Mouse (Mus musculus): ENCODE measurements around the gene Fam151b. TPM values are rescaled to one million over a fixed set of nuclear protein-coding genes. Genes with fewer than 3 reads are reported as not detected.

Gene Fam151b
- total and polyA plus RNA-seq, 3 experiments, result 0.12 to 1.4 TPM; not detected in 1

DNA sequence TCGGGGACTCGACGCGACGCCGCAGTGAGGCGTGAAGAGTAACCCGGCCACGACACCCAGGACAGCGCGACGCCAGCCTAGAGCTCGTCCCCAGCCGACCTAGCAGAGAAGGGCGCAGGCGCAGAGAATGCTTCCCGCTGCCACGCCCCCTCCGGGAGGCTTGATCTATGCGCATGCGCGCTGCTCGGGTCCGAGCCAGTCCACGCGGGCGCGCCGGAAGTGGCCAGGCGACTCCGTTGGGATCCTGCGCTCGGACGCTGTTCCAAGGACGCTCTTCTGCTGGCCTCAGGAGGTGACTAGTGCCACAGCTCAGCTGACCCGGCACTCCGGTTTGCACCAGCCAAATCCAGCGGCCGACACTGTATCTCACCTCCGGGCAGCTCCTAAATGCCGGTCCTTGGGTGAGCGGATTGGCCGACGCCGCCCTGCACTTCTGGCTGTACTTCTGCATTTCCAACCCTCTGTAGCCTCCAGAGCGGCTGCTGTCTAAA, 47.0 kb upstream of the Fam151b start, which contains the start of gene Zfyve16 (continued):
- TF ChIP-seq TCF12 (IDR thresholded peaks at IDR 0.05; ENCODE audit: low read depth, low read length) (peak; percentile 5; the same call in 1 of the 2 replicates), POLR2AphosphoS5 (IDR thresholded peaks at IDR 0.05; ENCODE audit: borderline replicate concordance, low read depth, low read length) (no peak)

DNA sequence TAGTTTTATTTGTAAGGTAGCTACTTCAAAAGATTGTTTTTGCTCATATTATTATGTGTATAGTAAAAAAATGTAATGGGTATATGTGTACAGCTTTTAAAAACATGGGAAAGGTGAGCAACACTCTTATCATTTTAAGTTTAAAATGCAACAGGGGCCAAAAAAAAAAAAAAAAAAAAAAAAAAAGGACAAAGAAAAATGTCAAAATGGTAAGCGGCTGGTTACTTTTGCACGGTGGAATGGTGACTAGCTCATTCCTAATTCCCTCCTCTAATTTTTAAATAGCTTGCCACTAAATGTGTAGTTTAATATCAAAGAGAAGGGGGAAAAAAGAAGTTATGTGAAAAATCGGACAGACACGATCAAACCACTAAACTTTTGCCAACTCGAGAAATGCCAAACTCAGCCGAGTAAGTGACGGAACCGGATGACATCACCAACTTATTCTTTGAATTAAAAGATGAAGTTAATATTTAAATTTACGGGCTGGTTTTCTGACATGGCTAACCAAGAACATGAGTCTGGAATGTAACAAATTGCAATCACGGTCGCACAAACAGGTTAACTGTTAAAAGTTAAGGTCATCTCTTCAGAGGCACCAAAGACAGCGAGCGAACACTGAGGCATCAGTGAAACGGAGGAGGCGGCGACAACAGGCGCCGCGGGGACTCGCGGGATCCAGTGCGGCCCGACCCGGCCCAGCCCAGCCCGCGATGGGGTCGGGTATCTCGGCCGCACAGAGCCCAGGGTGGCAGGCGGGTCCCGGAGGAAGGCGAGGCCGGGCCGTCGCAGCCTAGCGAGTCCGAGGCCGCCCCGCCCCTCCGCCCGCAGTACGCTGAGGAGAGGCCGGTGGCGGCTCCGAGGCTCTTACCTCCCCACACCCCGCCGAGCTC, 46.3 kb upstream of the Fam151b start:
- peaks cover 0 to 2% of the 10 kb centered on the region in 2 experiments; a peak in 1 of 4 replicates for H3K4me1 ChIP-seq (ENCODE audit: control insufficient read depth in 1 of 2, insufficient read depth in 2 of 2, low read length in 2 of 2)
- H3K27ac ChIP-seq (ENCODE audit: control insufficient read depth, low read depth, low read length), result peak overlapping the region; percentile 45; the same call in 1 of the 2 replicates
- H3K27me3 ChIP-seq (ENCODE audit: control insufficient read depth in 1 of 2, insufficient read depth in 2 of 2, low read length in 2 of 2), result no peaks in the 10 kb centered on the region; a peak in 1 of 4 replicates
- no peaks in the 10 kb centered on the region; a peak in 2 of 4 replicates for H3K36me3 ChIP-seq (ENCODE audit: control insufficient read depth in 1 of 2, insufficient read depth in 2 of 2, low read length in 2 of 2)
- H3K79me2 ChIP-seq (ENCODE audit: control insufficient read depth, insufficient read depth, low read length, poor library complexity), result no peaks in the 10 kb centered on the region; the same call in 1 of the 2 replicates
- TF ChIP-seq POLR2AphosphoS2 (IDR thresholded peaks at IDR 0.05; ENCODE audit: low read length), result no peak
- peak; percentile 86 for TF ChIP-seq ZNF384 (IDR thresholded peaks at IDR 0.05; ENCODE audit: low read depth, low read length)
- TF ChIP-seq UBTF (IDR thresholded peaks at IDR 0.05; ENCODE audit: borderline replicate concordance, insufficient read depth, low read depth, low read length), result peak; percentile 64; the same call in 1 of the 2 replicates
- peak; percentile 37; the same call in 1 of the 2 replicates for TF ChIP-seq MXI1 (IDR thresholded peaks at IDR 0.05; ENCODE audit: low read depth, low read length)
- peak overlapping the region; percentile 72 for H3K9ac ChIP-seq (ENCODE audit: control insufficient read depth, low read depth, low read length, poor library complexity, severe bottlenecking)
- H3K4me3 ChIP-seq (ENCODE audit: control insufficient read depth in 1 of 2, insufficient read depth in 1 of 2, low read depth in 2 of 2, low read length in 2 of 2), result peak overlapping the region; percentile 82 to 90
- DNase-seq (ENCODE audit: low read depth, low spot score), result peak; percentile 66
- H3K9me3 ChIP-seq (replicated peaks; ENCODE audit: insufficient read depth, low read length), result no peaks in the 10 kb centered on the region

DNA sequence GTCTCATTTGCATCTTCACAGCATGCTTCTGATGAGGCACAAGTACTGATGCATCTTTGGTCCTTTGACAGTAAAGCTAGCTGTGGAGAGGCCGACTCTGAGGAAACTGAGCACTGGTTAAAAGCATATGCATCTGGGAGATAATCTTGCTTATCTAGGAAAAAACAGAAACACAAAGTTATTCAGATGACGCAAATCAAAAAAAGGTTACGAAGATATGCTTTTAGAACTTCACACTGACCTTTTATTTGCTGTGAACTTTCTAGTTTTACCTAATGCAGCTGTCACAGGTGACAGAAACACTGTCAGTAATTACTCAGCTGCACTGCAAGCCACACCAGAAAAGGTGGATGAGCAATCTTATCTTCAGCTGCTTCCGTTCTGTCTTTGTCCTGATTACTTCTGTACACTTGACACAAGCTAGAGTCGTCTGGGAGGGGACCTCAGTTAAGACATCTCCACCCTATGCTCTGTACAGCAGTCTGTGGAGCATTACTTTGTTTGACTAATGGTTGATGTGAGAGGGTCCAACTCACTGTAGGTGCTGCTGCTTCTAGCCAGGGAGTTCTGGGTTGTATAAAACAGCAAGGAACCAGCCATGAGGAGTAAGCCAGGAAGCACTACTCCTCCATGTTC, 39.5 kb upstream of the Fam151b start:
- Histone ChIP-seq H3K4me3 (ENCODE audit: control insufficient read depth in 1 of 2, insufficient read depth in 1 of 2, low read depth in 2 of 2, low read length in 2 of 2) (no peak overlapping the region), H3K27ac (ENCODE audit: control insufficient read depth, low read depth, low read length) (no peak overlapping the region), H3K36me3 (ENCODE audit: control insufficient read depth in 1 of 2, insufficient read depth in 2 of 2, low read length in 2 of 2) (peaks cover 0 to 10% of the 10 kb centered on the region in 2 experiments; a peak in 3 of 4 replicates)

More for the DNA sequence above, 39.5 kb upstream of the Fam151b start:
- Histone ChIP-seq H3K27me3 (ENCODE audit: control insufficient read depth in 1 of 2, insufficient read depth in 2 of 2, low read length in 2 of 2) (no peaks in the 10 kb centered on the region), H3K9me3 (replicated peaks; ENCODE audit: insufficient read depth, low read length) (no peaks in the 10 kb centered on the region), H3K9ac (ENCODE audit: control insufficient read depth, low read depth, low read length, poor library complexity, severe bottlenecking) (no peak overlapping the region), H3K79me2 (ENCODE audit: control insufficient read depth, insufficient read depth, low read length, poor library complexity) (no peaks in the 10 kb centered on the region), H3K4me1 (ENCODE audit: control insufficient read depth in 1 of 2, insufficient read depth in 2 of 2, low read length in 2 of 2) (peaks cover 0 to 7% of the 10 kb centered on the region in 2 experiments; a peak in 2 of 4 replicates)
- no peak for TF ChIP-seq TAL1 (IDR thresholded peaks at IDR 0.05; ENCODE audit: low read length)
- TF ChIP-seq MXI1 (IDR thresholded peaks at IDR 0.05; ENCODE audit: low read depth, low read length), result no peak
- TF ChIP-seq EP300 (IDR thresholded peaks at IDR 0.05; ENCODE audit: low read depth in 1 of 2, low read length in 2 of 2), result peak in 1 of 2 experiments; percentile 26; a peak in 1 of 4 replicates
- 0 out of 2 replicates have a peak, but pooled peaks have one; percentile 26 for TF ChIP-seq TCF12 (IDR thresholded peaks at IDR 0.05; ENCODE audit: low read depth, low read length)
- TF ChIP-seq RCOR1 (IDR thresholded peaks at IDR 0.05; ENCODE audit: low read depth, low read length), result 0 out of 2 replicates have a peak, but pooled peaks have one; percentile 39
- TF ChIP-seq GATA1 (IDR thresholded peaks at IDR 0.05; ENCODE audit: low read depth, low read length), result peak; percentile 67
- TF ChIP-seq CHD1 (IDR thresholded peaks at IDR 0.05; ENCODE audit: low read depth, low read length), result no peak
- TF ChIP-seq ZC3H11A (IDR thresholded peaks at IDR 0.05; ENCODE audit: low read depth, low read length), result no peak
- peak; percentile 79 for TF ChIP-seq ETS1 (IDR thresholded peaks at IDR 0.05; ENCODE audit: low read depth, low read length)
- peak; percentile 27 for DNase-seq (ENCODE audit: low read depth, low spot score)
